Mouse (Mus musculus) spleen, adult 2 months (tissue): Measurements from ENCODE around the gene Cenpm. TPM values are rescaled to one million over a fixed set of nuclear protein-coding genes. Genes with fewer than 3 reads are reported as not detected.
A peak's percentile ranks its signal among the peaks of the same experiment; 100 is the strongest.

Source experiments
- DNase-seq, 2 experiments: peaks; one replicate each; pipeline versions ENCODE4 v3.0.0 to v3.0.0-alpha.2; 2012 to 2021; ENCODE audit warnings: low spot score in 2 of 2, low read depth in 1 of 2
- H3K27ac ChIP-seq: fragments of 200-500 bp; 2 replicates; pipeline ENCODE4 v1.5.1; 2012; ENCODE audit warnings: low read length, inconsistent platforms; ENCODE audit not compliant: insufficient read depth
- H3K27me3 ChIP-seq: fragments of 200-500 bp; 2 replicates; pipeline ENCODE4 v1.6.1; 2012; ENCODE audit warnings: mild to moderate bottlenecking, moderate library complexity, low read length, inconsistent platforms; ENCODE audit not compliant: control insufficient read depth, insufficient read depth
- H3K36me3 ChIP-seq: fragments of 200-500 bp; 2 replicates; pipeline ENCODE4 v1.6.1; 2012; ENCODE audit warnings: mild to moderate bottlenecking, low read length, inconsistent platforms; ENCODE audit not compliant: control insufficient read depth, insufficient read depth
- H3K4me1 ChIP-seq: fragments of 200-500 bp; 2 replicates; pipeline ENCODE4 v1.6.1; 2011; ENCODE audit warnings: inconsistent platforms; ENCODE audit not compliant: control insufficient read depth, insufficient read depth, insufficient read length
- H3K4me3 ChIP-seq: fragments of 200-500 bp; 2 replicates; pipeline ENCODE4 v1.5.1; 2011; ENCODE audit warnings: mild to moderate bottlenecking, inconsistent platforms; ENCODE audit not compliant: insufficient read depth, insufficient read length; ENCODE audit errors: extremely low read depth
- CTCF ChIP-seq: fragments of 200-500 bp; IDR thresholded peaks from 2 replicates; pipeline ENCODE4 v1.5.1; 2011; ENCODE audit warnings: mild to moderate bottlenecking, inconsistent platforms; ENCODE audit not compliant: insufficient read depth, insufficient read length, insufficient replicate concordance; ENCODE audit errors: extremely low read depth
- POLR2A ChIP-seq: fragments of 200-500 bp; IDR thresholded peaks from 2 replicates; pipeline ENCODE4 v1.6.1; 2011; ENCODE audit warnings: low read depth, low read length, inconsistent platforms
- WGBS: fragments of 180-500 bp; shearing (Covaris S2); methylation state at CpG from one replicate; pipeline ENCODE4 v1.1.7; 2018; 5-methylcytosine and 5-hydroxymethylcytosine counted together
- polyA plus RNA-seq: library from polyadenylated mRNA; depleted of rRNA; stranded (reverse); fragments of >200 nt; gene quantifications from 2 replicates; pipeline ENCODE4 v1.2.3, GENCODE M21; 2012

Cenpm gene
- polyA plus RNA-seq, 1 experiment: 10.2 TPM

DNA sequence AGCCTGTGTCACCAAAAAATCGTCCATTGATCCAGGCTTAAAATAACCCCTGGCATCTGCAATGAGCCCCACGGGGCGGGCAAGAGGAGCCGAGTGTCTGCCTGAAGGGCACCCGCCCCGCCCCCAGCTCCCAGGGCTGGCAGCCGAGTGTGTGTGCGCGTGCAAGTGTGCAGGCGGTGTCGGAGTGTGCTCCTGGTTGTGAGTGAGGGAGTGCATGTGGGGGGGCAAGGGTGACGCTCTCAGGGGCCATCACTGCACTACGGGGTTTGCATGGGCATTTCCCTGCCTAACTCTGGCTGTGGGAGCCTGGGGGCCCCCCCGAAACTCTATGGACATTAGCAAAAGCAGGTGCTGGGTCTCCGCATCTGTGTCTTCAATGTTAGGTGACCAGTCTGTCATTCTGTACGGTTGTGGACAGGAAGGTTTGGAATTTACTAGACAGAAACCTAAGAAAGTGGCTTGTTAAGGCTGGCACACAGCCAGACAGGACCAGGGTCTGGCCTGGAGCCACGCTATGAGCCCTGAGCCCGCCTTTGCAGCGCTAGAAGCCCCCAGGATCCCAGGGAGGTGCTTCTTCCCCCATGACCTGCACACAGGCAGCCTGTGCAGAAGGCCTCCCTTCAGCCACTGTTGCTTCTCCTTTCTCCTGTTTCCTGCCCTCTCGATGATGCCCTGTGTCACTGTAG, 28.3 kb downstream of the Cenpm start:
- TF ChIP-seq CTCF: no peak
- Histone ChIP-seq H3K36me3 (no peaks in the 10 kb centered on the region), H3K4me3 (no peak overlapping the region), H3K4me1 (peaks cover 47% of the 10 kb centered on the region), H3K27me3 (peaks cover 18% of the 10 kb centered on the region), H3K27ac (no peak overlapping the region)
- DNase-seq: no peak
- WGBS: 65% methylated on average over 20 of the region's 20 CpGs

- H3K36me3 ChIP-seq: no peaks in the 10 kb centered on the region
- no peak for DNase-seq
- no peak overlapping the region for H3K27ac ChIP-seq
- no peak overlapping the region for H3K4me3 ChIP-seq
- H3K27me3 ChIP-seq: peaks cover 19% of the 10 kb centered on the region
- no peak for TF ChIP-seq CTCF
- TF ChIP-seq POLR2A: no peak
- 79% methylated on average over 11 of the region's 11 CpGs for WGBS
- H3K4me1 ChIP-seq: peaks cover 41% of the 10 kb centered on the region
Measured at GRCm38 (mm10) chr15:82215332-82216046, 29.1 kb downstream of the Cenpm start.

- no peak overlapping the region for H3K4me3 ChIP-seq
- DNase-seq: no peak
- WGBS: 87% methylated on average over 4 of the region's 4 CpGs
- H3K27ac ChIP-seq: no peak overlapping the region
- peaks cover 23% of the 10 kb centered on the region for H3K4me1 ChIP-seq
- peaks cover 19% of the 10 kb centered on the region for H3K27me3 ChIP-seq
- no peak for TF ChIP-seq POLR2A
- TF ChIP-seq CTCF: no peak
- no peaks in the 10 kb centered on the region for H3K36me3 ChIP-seq
Measured at GRCm38 (mm10) chr15:82213222-82213621, 31.3 kb downstream of the Cenpm start.

DNA sequence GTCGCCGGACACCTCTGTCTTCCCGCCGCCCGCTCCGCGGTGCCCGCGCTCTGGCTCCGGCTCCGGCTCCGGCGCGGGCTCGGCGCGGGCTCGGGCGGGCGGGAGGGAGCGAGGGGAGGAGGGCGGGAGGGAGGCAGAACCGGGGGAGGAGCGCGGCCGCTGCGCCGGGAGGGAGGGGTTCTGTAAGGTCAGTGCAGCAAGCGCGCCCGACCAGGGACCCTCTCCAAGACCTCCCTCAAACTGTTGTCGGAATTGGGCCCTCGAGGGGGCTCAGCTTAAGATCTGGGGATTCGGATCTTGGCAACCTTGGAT, 31.8 kb downstream of the Cenpm start, which contains the start of gene Shisa8:
Gene Shisa8, minus strand, starts transcription at position 64 of the 312 bp plus-strand sequence.
- DNase-seq: no peak
- Histone ChIP-seq H3K4me3 (peak within 1 kb of the TSS; percentile 56), H3K36me3 (no peaks in the 10 kb centered on the region; the same call in 1 of the 2 replicates), H3K27ac (no peak within 1 kb of the TSS), H3K4me1 (peaks cover 20% of the 10 kb centered on the region), H3K27me3 (peaks cover 19% of the 10 kb centered on the region)
- TF ChIP-seq CTCF (no peak), POLR2A (no peak)
- 2% methylated on average over 28 of the region's 34 CpGs for WGBS

GRCm38 (mm10) chr15:82211911-82212751, 32.4 kb downstream of the Cenpm start:
- no peak for DNase-seq
- no peak overlapping the region for H3K27ac ChIP-seq
- peaks cover 17% of the 10 kb centered on the region for H3K4me1 ChIP-seq
- 1% methylated on average over 107 of the region's 112 CpGs for WGBS
- peaks cover 19% of the 10 kb centered on the region for H3K27me3 ChIP-seq
- TF ChIP-seq POLR2A (no peak), CTCF (no peak)
- peaks cover 5% of the 10 kb centered on the region; the same call in 1 of the 2 replicates for H3K36me3 ChIP-seq
- peak overlapping the region; percentile 56 for H3K4me3 ChIP-seq

- peak overlapping the region; percentile 56; the same call in 1 of the 2 replicates for H3K4me3 ChIP-seq
- 3% methylated on average over 11 of the region's 11 CpGs for WGBS
- peaks cover 10% of the 10 kb centered on the region for H3K4me1 ChIP-seq
- no peak for TF ChIP-seq CTCF
- TF ChIP-seq POLR2A: no peak
- no peak for DNase-seq
- H3K27me3 ChIP-seq: peaks cover 19% of the 10 kb centered on the region
- H3K27ac ChIP-seq: no peak overlapping the region
- H3K36me3 ChIP-seq: peaks cover 9% of the 10 kb centered on the region
Measured at GRCm38 (mm10) chr15:82211281-82211680, 33.3 kb downstream of the Cenpm start.
